Mouse (Mus musculus): Measurements from ENCODE around the gene Islr.

The Islr gene

GRCm38 (mm10) chr9:58111431-58111830, 92.7 kb downstream of the Islr start:
- DNase-seq: peak; percentile 86 to 91

GRCm38 (mm10) chr9:58110787-58111186, 93.3 kb downstream of the Islr start:
- DNase-seq: peak; percentile 46 to 47

- DNase-seq: no peak
These were observed 96.6 kb downstream of the Islr start for GRCm38 (mm10) chr9:58107494-58107893.

Measured in cerebellum, adult 18-20 months (tissue).